ENCODE assay signal across 8 mouse cellular contexts in genomic region chr7:93080731-93081430, GRCm38 (mm10). TPM values are rescaled to one million over a fixed set of nuclear protein-coding genes. Genes with fewer than 3 reads are reported as not detected.
DNase-seq lines count a peak whose midpoint lies in the region; ATAC-seq and TF ChIP-seq lines count a peak whose summit lies in the region.

No protein-coding gene starts in this region.

- H3K36me3 ChIP-seq in spleen, adult 2 months (ENCODE audit: control insufficient read depth, insufficient read depth, low read length), result no peaks in the 10 kb centered on the region
- H3K36me3 ChIP-seq in hindbrain, embryonic 12.5 days, result no peaks in the 10 kb centered on the region
- H3K36me3 ChIP-seq in midbrain, embryonic 12.5 days, result no peaks in the 10 kb centered on the region

- no peaks in the 10 kb centered on the region for H3K9me3 ChIP-seq in hindbrain, embryonic 12.5 days (replicated peaks)
- no peaks in the 10 kb centered on the region for H3K9me3 ChIP-seq in midbrain, embryonic 12.5 days

- 4% methylated on average over 45 of the region's 45 CpGs for WGBS in spleen, adult 2 months
- WGBS in hindbrain, embryonic 12.5 days, result under 1% methylated on average over 45 of the region's 45 CpGs
- under 1% methylated on average over 45 of the region's 45 CpGs for WGBS in midbrain, embryonic 12.5 days

- no peak for TF ChIP-seq CTCF in spleen, adult 2 months (IDR thresholded peaks at IDR 0.05; ENCODE audit: extremely low read depth, insufficient read depth, insufficient read length, insufficient replicate concordance)

- ATAC-seq in cerebellum, adult (ENCODE audit: insufficient number of reproducible peaks, low FRiP score, low TSS enrichment), result peak; percentile 20
- peak; percentile 21 for ATAC-seq in hindbrain, embryonic 12.5 days (ENCODE audit: low FRiP score)
- ATAC-seq in midbrain, embryonic 12.5 days (ENCODE audit: low FRiP score, low read depth), result peak; percentile 4; the same call in 1 of the 2 replicates

- H3K4me2 ChIP-seq in hindbrain, embryonic 12.5 days (replicated peaks), result peak overlapping the region; percentile 74
- peak overlapping the region; percentile 77 for H3K4me2 ChIP-seq in midbrain, embryonic 12.5 days (replicated peaks)

- no peaks in the 10 kb centered on the region; the same call in 1 of the 2 replicates for H3K4me1 ChIP-seq in spleen, adult 2 months (ENCODE audit: control insufficient read depth, insufficient read depth, insufficient read length)
- H3K4me1 ChIP-seq in hindbrain, embryonic 12.5 days, result peaks cover 12% of the 10 kb centered on the region
- H3K4me1 ChIP-seq in midbrain, embryonic 12.5 days, result peaks cover 42% of the 10 kb centered on the region

- H3K9ac ChIP-seq in hindbrain, embryonic 12.5 days, result peak overlapping the region; percentile 88
- H3K9ac ChIP-seq in midbrain, embryonic 12.5 days (replicated peaks), result peak overlapping the region; percentile 94

- peak overlapping the region; percentile 26; the same call in 1 of the 2 replicates for H3K4me3 ChIP-seq in spleen, adult 2 months (ENCODE audit: extremely low read depth, insufficient read depth, insufficient read length)
- H3K4me3 ChIP-seq in hindbrain, embryonic 12.5 days, result peak overlapping the region; percentile 81
- H3K4me3 ChIP-seq in midbrain, embryonic 12.5 days, result peak overlapping the region; percentile 91

- H3K27me3 ChIP-seq in spleen, adult 2 months (ENCODE audit: control insufficient read depth, insufficient read depth, low read length), result peaks cover 10% of the 10 kb centered on the region
- H3K27me3 ChIP-seq in hindbrain, embryonic 12.5 days, result no peaks in the 10 kb centered on the region
- H3K27me3 ChIP-seq in midbrain, embryonic 12.5 days, result no peaks in the 10 kb centered on the region

- H3K27ac ChIP-seq in spleen, adult 2 months (ENCODE audit: insufficient read depth, low read length), result no peak overlapping the region; the same call in 1 of the 2 replicates
- H3K27ac ChIP-seq in hindbrain, embryonic 12.5 days, result peak overlapping the region; percentile 89
- peak overlapping the region; percentile 97 for H3K27ac ChIP-seq in midbrain, embryonic 12.5 days (replicated peaks)

- DNase-seq in cerebellum, postnatal 4 days (ENCODE audit: low spot score in 2 of 2), result no peak
- DNase-seq in spleen, adult 2 months (ENCODE audit: low read depth in 1 of 2, low spot score in 2 of 2), result no peak
- DNase-seq in spleen, postnatal 4 days (ENCODE audit: low spot score in 2 of 2), result no peak
- DNase-seq in thymus, postnatal 36 days, result no peak
- no peak for DNase-seq in layer of hippocampus, adult 9-10 months (ENCODE audit: low spot score)

- TF ChIP-seq POLR2A in spleen, adult 2 months (IDR thresholded peaks at IDR 0.05; ENCODE audit: low read depth, low read length), result no peak

RNA-seq across cellular contexts. Expression of gene Fam181b, which starts 1.2 kb away (rescaled TPM):
- 3.2 and 4.2 TPM in 2 replicates for polyA plus RNA-seq in spleen, adult 2 months (2012; rRNA removed)
- 44.6 and 46.6 TPM in 2 replicates for polyA plus RNA-seq in hindbrain, embryonic 12.5 days (2016; fragmentation: Nextera tagmentation; extraction: Ambion mirVana)
- polyA plus RNA-seq in midbrain, embryonic 12.5 days (2016; fragmentation: Nextera tagmentation; extraction: Ambion mirVana), result 62.0 and 66.8 TPM in 2 replicates

Comparison
In these comparisons a context has a peak if more than half of its experiments do, and no peak if none do; other contexts are left out.
1. H3K4me3 ChIP-seq: peak in every context shown above with its lines; median percentile 91 in midbrain, embryonic 12.5 days; 81 in hindbrain, embryonic 12.5 days; 26 in spleen, adult 2 months.